Mouse (Mus musculus) CH12.LX (cell line): ENCODE measurements around the gene Arhgef19.

Experiments
- CTCF ChIP-seq, 2 experiments: IDR thresholded peaks in 1 of 2; conservative IDR thresholded peaks in 1 of 2; 2 replicates each; pipeline ENCODE4 v1.5.1; 2011 to 2012; ENCODE audit warnings: low read depth in 2 of 2, low read length in 2 of 2, improper control_type of control experiment in 1 of 2, inconsistent platforms in 1 of 2, mild to moderate bottlenecking in 1 of 2, moderate library complexity in 1 of 2
- JUN ChIP-seq: IDR thresholded peaks from 2 replicates; pipeline ENCODE4 v1.6.1; 2011; ENCODE audit warnings: low read depth, mild to moderate bottlenecking, low read length, improper control_type of control experiment, moderate library complexity; ENCODE audit not compliant: insufficient read depth
- POLR2A ChIP-seq: IDR thresholded peaks from 2 replicates; pipeline ENCODE4 v1.6.1; 2011; ENCODE audit warnings: low read depth, mild to moderate bottlenecking, improper control_type of control experiment, low read length
- UBTF ChIP-seq: IDR thresholded peaks from 2 replicates; pipeline ENCODE4 v1.6.1; 2012; ENCODE audit warnings: low read depth, mild to moderate bottlenecking, inconsistent platforms, low read length, improper control_type of control experiment, moderate library complexity

GRCm38 (mm10) chr4:141300196-141300595, 60.9 kb downstream of the Arhgef19 start:
- no peak for TF ChIP-seq POLR2A
- no peak for TF ChIP-seq CTCF (conservative IDR thresholded peaks at IDR 0.05 in 1 of 2, IDR thresholded peaks at IDR 0.05 in 1 of 2; ENCODE audit: low read depth in 2 of 2, low read length in 2 of 2)
- TF ChIP-seq JUN = no peak
- TF ChIP-seq UBTF = no peak
